Mouse (Mus musculus) liver, postnatal 0 days (tissue): ENCODE results near the gene Tmem221.

Experiments
- CTCF ChIP-seq: sonication (generic); IDR thresholded peaks from 2 replicates; pipeline ENCODE4 v1.5.1; 2016; ENCODE audit warnings: antibody characterized with exemption, low read depth
- EP300 ChIP-seq: IDR thresholded peaks from 2 replicates; pipeline ENCODE4 v1.6.1; 2016; ENCODE audit warnings: antibody characterized with exemption, low read depth, mild to moderate bottlenecking

GRCm38 (mm10) chr8:71567587-71567986, 8.9 kb upstream of the Tmem221 start:
- TF ChIP-seq CTCF (no peak), EP300 (no peak)
